Mouse (Mus musculus): Measurements from ENCODE around the gene Kmt2e. TPM values are rescaled to one million over a fixed set of nuclear protein-coding genes. Genes with fewer than 3 reads are reported as not detected.
"Not testable (repeated sequence)": the region's sequence is repeated elsewhere in the genome, so short reads cannot be mapped to it uniquely, and the experiment has no call there.

The Kmt2e gene
- polyA plus RNA-seq, 1 experiment from 2014 or later = 143 TPM

DNA sequence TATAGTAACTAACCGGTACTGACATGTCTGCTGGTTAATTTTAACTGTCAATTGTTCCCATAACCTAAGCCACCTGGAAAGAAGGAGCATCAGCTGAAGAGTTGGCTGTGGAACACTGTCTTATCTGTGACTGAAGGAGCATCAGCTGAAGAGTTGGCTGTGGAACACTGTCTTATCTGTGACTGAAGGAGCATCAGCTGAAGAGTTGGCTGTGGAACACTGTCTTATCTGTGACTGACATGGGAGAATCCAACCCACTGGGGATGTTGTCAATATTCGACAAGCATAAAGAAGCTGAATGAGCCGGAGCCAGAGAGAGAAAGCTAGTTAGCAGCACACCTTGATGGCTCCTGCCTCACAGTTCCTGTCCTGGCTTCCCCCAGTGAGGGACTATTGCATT is 119.1 kb downstream of the Kmt2e start:
- not testable (repeated sequence) for H3K4me2 ChIP-seq (replicated peaks); H3K27me3 ChIP-seq; H3K36me3 ChIP-seq; H3K4me3 ChIP-seq; H3K9me3 ChIP-seq; H3K4me1 ChIP-seq; H3K27ac ChIP-seq (replicated peaks); H3K9ac ChIP-seq (replicated peaks); ATAC-seq (ENCODE audit: low FRiP score, low read depth)
- 76% methylated on average over 3 of the region's 3 CpGs for WGBS
